Mouse (Mus musculus) liver, embryonic 11.5 days (tissue): ENCODE data around the gene Zfand2b. TPM values are rescaled to one million over a fixed set of nuclear protein-coding genes. Genes with fewer than 3 reads are reported as not detected.

Experiments
- ATAC-seq: fragments of 200-750 bp; cut with Nextera tagmentation; replicated peaks from 2 replicates; pipeline ENCODE4 v1.8.0; 2017; ENCODE audit warnings: moderate number of reproducible peaks, mild to moderate bottlenecking, moderate TSS enrichment, moderate library complexity; ENCODE audit not compliant: low FRiP score
- DNase-seq: peaks from one replicate; pipeline ENCODE4 v3.0.0-alpha.2; 2017; ENCODE audit warnings: low spot score
- H3K27ac ChIP-seq: fragments of 300-500 bp; sonication (generic); 2 replicates; pipeline ENCODE4 v1.5.1; 2014; ENCODE audit warnings: mild to moderate bottlenecking, low read depth, low read length, control low read depth
- H3K27me3 ChIP-seq: fragments of 300-500 bp; sonication (generic); replicated peaks from 2 replicates; pipeline ENCODE4 v1.6.1; 2014; ENCODE audit warnings: low read length, mixed read lengths; ENCODE audit not compliant: control insufficient read depth, insufficient read depth
- H3K36me3 ChIP-seq: fragments of 300-500 bp; sonication (generic); 2 replicates; pipeline ENCODE4 v1.6.1; 2014; ENCODE audit warnings: mild to moderate bottlenecking, low read length, moderate library complexity, mixed read lengths; ENCODE audit not compliant: control insufficient read depth, insufficient read depth
- H3K4me1 ChIP-seq: fragments of 300-500 bp; sonication (generic); replicated peaks from 2 replicates; pipeline ENCODE4 v1.6.1; 2014; ENCODE audit warnings: low read length, mixed read lengths; ENCODE audit not compliant: control insufficient read depth, insufficient read depth
- H3K4me2 ChIP-seq: fragments of 300-500 bp; sonication (generic); 2 replicates; pipeline ENCODE4 v1.6.1; 2014; ENCODE audit warnings: mild to moderate bottlenecking, control low read depth, moderate library complexity
- H3K4me3 ChIP-seq: fragments of 300-500 bp; sonication (generic); 2 replicates; pipeline ENCODE4 v1.5.1; 2014; ENCODE audit warnings: low read depth, low read length, control low read depth
- H3K9ac ChIP-seq: fragments of 300-500 bp; sonication (generic); 2 replicates; pipeline ENCODE4 v1.6.1; 2014; ENCODE audit warnings: low read depth, low read length, control low read depth
- H3K9me3 ChIP-seq: fragments of 300-500 bp; sonication (generic); 2 replicates; pipeline ENCODE4 v1.6.1; 2016; ENCODE audit warnings: low read length, inconsistent platforms, mixed read lengths; ENCODE audit not compliant: control insufficient read depth
- WGBS: fragments of 180-500 bp; shearing (Covaris S2); extraction: QIAGEN DNeasy Blood & Tissue Kit; methylation state at CpG from one replicate; pipeline ENCODE4 v1.1.7; 2014; 5-methylcytosine and 5-hydroxymethylcytosine counted together
- polyA plus RNA-seq: library from polyadenylated mRNA; unstranded; fragments of >200 nt; fragmentation: Nextera tagmentation; extraction: Ambion mirVana; gene quantifications from 2 replicates; pipeline ENCODE4 v1.2.1, GENCODE M21; 2014

The Zfand2b gene
- 45.4 and 50.9 TPM in 2 replicates for polyA plus RNA-seq

- Histone ChIP-seq H3K36me3 (peaks cover 20% of the 10 kb centered on the region), H3K27me3 (no peaks in the 10 kb centered on the region), H3K27ac (peak within 1 kb of the TSS; percentile 90), H3K4me2 (peak within 1 kb of the TSS; percentile 78), H3K4me3 (peak within 1 kb of the TSS; percentile 79), H3K4me1 (peaks cover 8% of the 10 kb centered on the region), H3K9ac (peak within 1 kb of the TSS; percentile 81), H3K9me3 (no peaks in the 10 kb centered on the region)
- WGBS = 1% methylated on average over 59 of the region's 59 CpGs
- DNase-seq (peak; percentile 99), ATAC-seq (peak; percentile 97)
These were observed at the start of gene Zfand2b for GRCm38 (mm10) chr1:75168472-75169464. Gene Zfand2b (plus strand): TSS chr1:75168646.

- Histone ChIP-seq H3K27me3 (no peaks in the 10 kb centered on the region), H3K36me3 (no peaks in the 10 kb centered on the region), H3K27ac (no peak overlapping the region), H3K4me1 (peaks cover 4% of the 10 kb centered on the region), H3K9me3 (no peaks in the 10 kb centered on the region), H3K4me2 (no peak overlapping the region), H3K9ac (no peak overlapping the region), H3K4me3 (no peak overlapping the region)
- WGBS = 79% methylated on average over 3 of the region's 3 CpGs
- DNase-seq (no peak), ATAC-seq (no peak)
These were observed 46.2 kb upstream of the Zfand2b start for GRCm38 (mm10) chr1:75122211-75122610.

- DNase-seq (peak; percentile 98), ATAC-seq (peak; percentile 94)
- WGBS = 2% methylated on average over 56 of the region's 56 CpGs
- peaks cover 4% of the 10 kb centered on the region for H3K4me1 ChIP-seq
- peak within 1 kb of the TSS; percentile 57 for H3K4me3 ChIP-seq
- peak within 1 kb of the TSS; percentile 80 for H3K4me2 ChIP-seq
- H3K36me3 ChIP-seq = no peaks in the 10 kb centered on the region
- H3K9ac ChIP-seq = peak within 1 kb of the TSS; percentile 68
- no peaks in the 10 kb centered on the region for H3K27me3 ChIP-seq
- peak within 1 kb of the TSS; percentile 95 for H3K27ac ChIP-seq
- no peaks in the 10 kb centered on the region for H3K9me3 ChIP-seq
These were observed 43.8 kb upstream of the Zfand2b start, which contains the start of gene Nhej1 for GRCm38 (mm10) chr1:75124346-75125321. Gene Nhej1 (minus strand): TSS chr1:75125200.

- Histone ChIP-seq H3K27ac (peak overlapping the region; percentile 95), H3K4me2 (peak overlapping the region; percentile 80), H3K36me3 (no peaks in the 10 kb centered on the region), H3K4me1 (peaks cover 4% of the 10 kb centered on the region), H3K27me3 (no peaks in the 10 kb centered on the region), H3K9ac (peak overlapping the region; percentile 68), H3K4me3 (peak overlapping the region; percentile 57), H3K9me3 (no peaks in the 10 kb centered on the region)
- ATAC-seq = 0 out of 2 replicates have a peak, but pooled peaks have one; percentile 1
- 30% methylated on average over 5 of the region's 5 CpGs for WGBS
- no peak for DNase-seq
These were observed 43.0 kb upstream of the Zfand2b start for GRCm38 (mm10) chr1:75125418-75125817.

GRCm38 (mm10) chr1:75128641-75129040 lies 39.8 kb upstream of the Zfand2b start:
- Histone ChIP-seq H3K4me1 (peaks cover 7% of the 10 kb centered on the region), H3K27ac (no peak overlapping the region), H3K9me3 (no peaks in the 10 kb centered on the region), H3K27me3 (no peaks in the 10 kb centered on the region; the same call in 1 of the 2 replicates), H3K36me3 (no peaks in the 10 kb centered on the region), H3K4me2 (no peak overlapping the region), H3K4me3 (no peak overlapping the region), H3K9ac (no peak overlapping the region)
- 69% methylated on average over 3 of the region's 3 CpGs for WGBS
- no peak for ATAC-seq
- no peak for DNase-seq

- Histone ChIP-seq H3K9me3 (no peaks in the 10 kb centered on the region), H3K9ac (no peak within 1 kb of the TSS), H3K4me3 (no peak within 1 kb of the TSS), H3K27me3 (no peaks in the 10 kb centered on the region; the same call in 1 of the 2 replicates), H3K36me3 (peaks cover 13% of the 10 kb centered on the region), H3K4me2 (no peak within 1 kb of the TSS), H3K27ac (no peak within 1 kb of the TSS), H3K4me1 (peaks cover 32% of the 10 kb centered on the region)
- no peak for DNase-seq
- no peak for ATAC-seq
- WGBS = 63% methylated on average over 12 of the region's 12 CpGs
These were observed 34.8 kb upstream of the Zfand2b start, which contains the start of gene Slc23a3 for GRCm38 (mm10) chr1:75133421-75134207. Gene Slc23a3 (minus strand): TSS chr1:75133890.

- H3K27me3 ChIP-seq = no peaks in the 10 kb centered on the region; the same call in 1 of the 2 replicates
- H3K36me3 ChIP-seq = peaks cover 25% of the 10 kb centered on the region
- peak overlapping the region; percentile 50 for H3K4me2 ChIP-seq
- ATAC-seq (peak; percentile 70), DNase-seq (no peak)
- no peaks in the 10 kb centered on the region for H3K9me3 ChIP-seq
- peak overlapping the region; percentile 97 for H3K27ac ChIP-seq
- peaks cover 53% of the 10 kb centered on the region for H3K4me1 ChIP-seq
- 56% methylated on average over 6 of the region's 6 CpGs for WGBS
- 0 out of 2 replicates have a peak overlapping the region, but pooled peaks have one; percentile 18 for H3K4me3 ChIP-seq
- peak overlapping the region; percentile 55 for H3K9ac ChIP-seq
These were observed 32.2 kb upstream of the Zfand2b start for GRCm38 (mm10) chr1:75136293-75136692.
